Mouse (Mus musculus) spleen, embryonic (tissue): ENCODE measurements at regions not wholly inside any gene's neighbourhood (a gene's known extent, or its start where the extent isn't known, plus 50 kb on each side); places are given as distances from the start of the nearest gene placed in this dataset.

Experiments
- CTCF ChIA-PET: fragments of 350-600 bp; sonication (Branson Sonifier 250); formaldehyde crosslinking; loops from one replicate; lab custom pipeline; 2022; lab: Charles Lee

- CTCF ChIA-PET, result no interaction called here
Observed at GRCm38 (mm10) chr1:81745024-81745960, 487.6 kb upstream of the Gm9747 start.

DNA sequence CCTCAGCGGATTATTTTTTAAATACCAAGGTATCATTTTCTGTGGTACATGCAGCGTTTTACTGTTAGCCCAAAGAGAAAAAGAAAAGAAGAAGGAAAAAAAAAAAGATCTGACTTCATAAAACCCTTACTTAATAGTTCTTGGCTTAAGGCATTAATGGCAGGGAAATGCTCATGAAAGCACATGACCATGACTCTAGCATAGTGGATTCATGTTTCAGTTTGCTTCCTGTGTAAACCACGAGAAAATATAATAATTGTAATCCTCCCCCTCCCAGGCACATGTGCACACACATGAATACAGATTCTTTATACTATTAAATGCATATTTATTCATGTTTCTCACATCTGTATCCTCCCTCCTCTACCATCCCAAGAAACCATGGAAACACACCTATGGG lies 486.9 kb upstream of the Gm9747 start:
- CTCF ChIA-PET, result no interaction called here

GRCm38 (mm10) chr1:81747025-81747424 lies 485.9 kb upstream of the Gm9747 start:
- CTCF ChIA-PET, result no interaction called here

DNA sequence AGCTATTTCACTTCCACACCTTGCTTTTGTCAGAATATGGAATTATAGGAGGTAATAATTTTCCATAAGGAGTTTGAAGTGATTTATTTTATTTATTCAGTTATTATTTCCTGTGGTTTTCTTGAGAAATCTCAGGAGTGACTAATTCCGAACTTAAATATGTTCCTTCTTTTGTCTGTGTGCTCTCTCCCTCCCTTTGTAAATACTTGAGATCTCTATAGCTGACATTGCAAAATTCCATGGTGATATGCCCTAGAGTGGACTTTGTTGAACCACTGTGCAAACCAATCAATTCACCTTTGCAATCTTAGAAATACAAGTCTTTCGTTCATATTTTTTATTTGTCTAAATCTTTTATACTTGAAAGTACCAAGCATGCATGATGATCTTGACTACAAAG lies 478.8 kb upstream of the Gm9747 start:
- CTCF ChIA-PET, result no interaction called here

DNA sequence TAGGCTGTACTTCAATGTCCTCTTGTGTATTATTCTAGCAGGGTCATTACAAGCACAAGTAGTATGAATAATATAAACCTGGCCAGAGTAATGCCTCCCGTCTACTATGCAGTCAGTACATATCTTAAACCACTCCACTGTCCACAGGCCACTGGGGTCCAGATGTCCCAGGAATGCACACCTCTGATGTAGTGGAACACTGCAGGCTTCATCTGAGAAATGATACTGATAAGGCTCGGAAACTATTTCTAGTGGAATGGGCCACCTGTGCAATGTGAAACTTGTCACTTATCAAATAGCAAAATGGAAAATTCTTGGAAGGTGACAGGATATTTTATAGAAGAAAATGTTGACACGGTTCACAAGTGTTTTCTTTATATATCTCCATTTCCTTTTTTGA lies 477.6 kb upstream of the Gm9747 start:
- CTCF ChIA-PET, result no interaction called here

- CTCF ChIA-PET, result no interaction called here
Observed at GRCm38 (mm10) chr1:81755694-81756093, 477.2 kb upstream of the Gm9747 start.

GRCm38 (mm10) chr1:81759919-81760318 lies 473.0 kb upstream of the Gm9747 start:
- CTCF ChIA-PET, result no interaction called here

DNA sequence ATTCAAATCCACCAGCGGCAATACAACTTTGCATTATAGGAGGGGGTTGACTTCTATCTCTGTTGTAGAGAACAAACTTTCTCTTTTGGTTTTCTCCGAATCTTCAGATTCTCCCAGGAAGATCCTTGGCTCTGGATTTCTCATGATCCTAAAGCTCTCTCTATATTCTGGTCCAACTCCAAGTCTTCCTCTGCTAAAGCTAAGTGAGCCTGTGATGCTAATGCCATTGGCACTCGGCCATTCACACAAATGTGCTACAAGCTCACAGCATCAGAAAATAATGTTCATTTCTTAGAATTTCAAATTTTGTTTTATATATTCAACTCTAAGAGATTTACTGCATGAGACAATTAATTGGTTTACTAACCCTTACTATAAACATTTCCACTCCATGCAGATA lies 461.2 kb upstream of the Gm9747 start:
- CTCF ChIA-PET, result no interaction called here

DNA sequence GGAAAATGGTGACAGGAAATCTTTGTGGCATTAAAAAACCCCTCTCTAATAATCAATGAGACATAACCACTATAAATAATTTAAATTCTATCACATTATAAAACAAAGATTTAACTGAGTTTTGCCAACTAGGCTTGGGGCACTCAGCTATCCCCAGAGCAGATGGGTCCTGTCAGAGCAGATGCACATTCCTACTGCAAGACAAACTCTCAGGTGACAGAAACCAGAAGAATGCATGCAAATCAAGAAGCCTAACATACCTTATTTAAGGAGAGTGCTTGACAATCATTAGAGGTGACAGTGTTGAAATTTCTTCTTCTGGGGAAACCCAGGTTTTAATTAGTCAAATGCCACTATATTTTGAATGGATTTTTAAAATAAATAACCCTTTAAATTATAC lies 452.3 kb upstream of the Gm9747 start:
- CTCF ChIA-PET, result no interaction called here

DNA sequence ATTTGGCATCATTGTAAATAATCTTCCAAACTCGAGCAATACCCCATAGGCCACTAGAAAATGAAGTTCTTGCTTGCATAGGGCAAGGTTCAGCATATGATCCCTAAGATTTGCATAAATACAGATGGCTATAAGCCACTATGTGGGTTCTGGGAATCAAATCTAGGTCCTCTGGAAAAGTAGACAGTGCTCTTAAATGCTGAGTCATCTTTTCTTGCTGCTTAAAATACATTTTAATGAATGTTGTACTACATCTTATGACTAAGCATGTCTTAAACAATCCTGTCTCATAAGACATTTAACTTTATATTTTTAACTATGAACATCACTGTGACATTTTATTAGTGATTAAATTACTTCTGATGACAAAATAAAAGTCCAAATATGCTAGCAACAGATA lies 448.6 kb upstream of the Gm9747 start:
- CTCF ChIA-PET, result no interaction called here

- CTCF ChIA-PET, result no interaction called here
Observed at GRCm38 (mm10) chr1:81794771-81795170, 438.1 kb upstream of the Gm9747 start.

DNA sequence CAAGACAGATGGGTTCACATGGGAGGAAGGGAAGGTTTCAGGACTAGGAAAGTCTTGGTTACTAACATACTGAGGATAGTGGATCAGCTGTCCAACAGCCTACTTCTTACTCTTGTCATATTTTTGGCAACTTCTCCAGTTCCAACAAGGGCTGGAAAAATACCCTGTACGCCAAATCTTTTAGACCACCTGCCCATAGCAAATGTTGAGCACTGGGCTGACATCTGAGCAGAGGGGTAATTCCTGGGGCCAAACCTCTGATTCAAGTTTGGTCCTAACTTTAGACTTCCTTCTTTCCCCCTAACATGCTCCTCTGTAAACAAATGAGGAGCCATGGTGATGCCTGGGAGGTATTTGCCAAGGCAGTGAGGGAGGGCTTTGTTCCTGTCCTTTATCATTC lies 437.5 kb upstream of the Gm9747 start:
- CTCF ChIA-PET, result no interaction called here

- CTCF ChIA-PET, result no interaction called here
Observed at GRCm38 (mm10) chr1:81811591-81811990, 421.3 kb upstream of the Gm9747 start.

DNA sequence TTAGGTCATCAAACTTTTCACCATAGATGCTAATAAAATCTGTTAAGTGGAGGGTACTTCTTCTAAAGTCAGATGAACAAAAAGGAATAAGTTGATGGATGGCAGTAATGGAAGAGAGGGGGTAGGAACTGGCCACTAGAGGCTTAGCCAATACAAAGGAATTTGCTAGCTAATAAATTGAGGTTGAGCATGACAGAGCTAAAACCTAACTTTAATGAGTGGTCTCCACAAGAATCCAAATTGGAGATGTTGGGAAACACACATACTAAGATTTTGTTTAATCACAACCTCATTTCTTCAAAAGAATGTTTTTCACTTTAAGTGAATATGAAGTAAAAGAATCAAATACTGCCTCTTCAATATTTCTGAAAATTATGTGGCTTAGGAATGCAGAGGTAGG lies 414.0 kb upstream of the Gm9747 start:
- CTCF ChIA-PET, result no interaction called here

GRCm38 (mm10) chr1:81841966-81842365 lies 390.9 kb upstream of the Gm9747 start:
- CTCF ChIA-PET, result no interaction called here

DNA sequence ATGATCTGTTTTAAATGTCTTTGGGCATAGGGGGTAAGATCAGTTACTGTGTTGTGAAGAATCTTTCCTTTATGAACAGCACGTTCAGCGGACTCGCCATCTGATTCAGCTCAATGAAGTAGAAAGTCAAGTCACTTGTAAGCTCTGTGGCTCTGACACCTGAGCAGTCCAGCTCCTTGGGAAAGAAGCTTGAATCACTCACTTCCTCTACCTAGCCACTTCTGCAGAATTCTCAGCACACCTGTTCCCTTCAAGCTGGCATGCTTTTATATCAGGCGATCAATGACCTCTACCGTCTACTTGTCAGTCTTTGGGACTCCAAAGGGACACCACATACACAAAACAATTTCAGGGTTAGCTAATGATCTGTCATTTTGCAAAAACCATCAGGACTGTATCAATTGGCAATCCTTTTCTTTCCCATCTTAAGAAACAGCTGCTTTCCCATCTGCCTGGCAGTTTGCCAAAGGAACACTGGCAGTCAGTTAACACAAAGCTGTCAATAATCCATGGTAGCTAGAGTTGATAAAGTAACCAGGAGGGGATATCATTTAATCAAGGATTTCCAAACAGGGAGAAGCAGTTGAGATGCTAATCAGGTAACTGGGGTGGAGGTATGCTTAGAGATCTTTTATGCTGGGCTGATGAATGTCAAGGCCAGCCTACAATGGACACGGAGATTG lies 382.3 kb upstream of the Gm9747 start:
- CTCF ChIA-PET, result no interaction called here

GRCm38 (mm10) chr1:81859464-81859863 lies 373.4 kb upstream of the Gm9747 start:
- CTCF ChIA-PET, result no interaction called here

DNA sequence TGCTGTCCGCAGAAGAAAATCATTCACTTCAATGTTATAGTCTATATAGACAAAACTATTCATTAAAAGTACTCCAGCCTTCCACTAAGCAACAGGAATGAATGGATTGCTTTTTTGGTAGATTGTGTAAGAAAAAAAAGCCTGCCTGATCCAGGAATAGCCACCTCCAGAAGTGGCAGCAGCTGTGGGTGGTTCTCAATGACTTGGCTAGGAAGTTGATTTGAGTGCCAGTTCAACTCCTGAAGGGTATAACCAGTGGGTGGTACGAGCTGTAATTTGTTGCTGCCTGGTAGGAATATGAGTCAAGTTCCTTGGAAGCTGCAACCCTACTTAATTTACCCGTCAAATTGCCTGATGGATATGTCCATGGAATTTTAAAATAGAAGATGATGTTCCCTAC lies 368.3 kb upstream of the Gm9747 start:
- CTCF ChIA-PET, result no interaction called here

- CTCF ChIA-PET, result no interaction called here
Observed at GRCm38 (mm10) chr1:81886940-81887531, 345.9 kb upstream of the Gm9747 start.

DNA sequence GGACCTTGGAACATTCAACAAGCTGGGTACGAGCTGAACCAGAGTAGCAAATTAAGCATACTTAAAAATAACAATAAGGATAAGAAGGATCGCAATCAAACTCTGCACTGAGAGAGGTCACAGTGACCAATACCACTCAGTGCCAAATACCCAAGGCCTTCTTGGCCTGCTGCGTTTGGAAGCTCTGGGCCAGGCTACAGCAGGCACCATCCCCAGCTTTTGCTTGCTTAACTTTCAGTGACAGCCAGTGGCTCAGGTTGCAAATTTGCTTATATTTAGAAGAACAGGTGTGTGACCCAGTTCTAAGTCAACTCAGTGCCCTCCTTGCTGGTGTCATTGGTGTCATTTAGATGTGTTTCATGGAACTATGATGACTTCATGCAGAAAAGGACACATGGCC lies 335.7 kb upstream of the Gm9747 start:
- CTCF ChIA-PET, result no interaction called here

GRCm38 (mm10) chr1:81900843-81901242 lies 332.1 kb upstream of the Gm9747 start:
- CTCF ChIA-PET, result no interaction called here

DNA sequence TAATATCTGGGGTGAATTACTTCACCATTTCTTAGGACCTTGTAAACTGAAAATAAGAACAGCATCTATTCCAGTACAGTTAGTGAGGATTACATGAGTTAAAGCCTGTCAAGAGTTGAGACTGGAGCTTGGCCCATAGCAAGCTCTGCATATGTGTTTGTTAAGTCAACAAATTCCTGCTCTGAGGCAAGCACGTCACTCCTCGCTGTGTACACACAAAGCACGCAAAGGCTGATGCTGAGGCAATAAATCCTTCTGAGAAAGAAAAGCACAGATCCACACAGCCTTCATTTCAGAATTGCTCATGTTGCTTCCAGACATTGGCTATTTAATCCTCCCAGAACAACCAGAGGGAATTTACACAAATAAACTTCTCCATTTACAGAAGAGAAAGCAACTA lies 328.9 kb upstream of the Gm9747 start:
- CTCF ChIA-PET, result no interaction called here

GRCm38 (mm10) chr1:81912607-81913006 lies 320.3 kb upstream of the Gm9747 start:
- CTCF ChIA-PET, result no interaction called here
